Mouse (Mus musculus) midbrain, embryonic 10.5 days (tissue): ENCODE measurements around the gene Lypd6b. TPM values are rescaled to one million over a fixed set of nuclear protein-coding genes. Genes with fewer than 3 reads are reported as not detected.

Experiments
- DNase-seq: peaks from one replicate; pipeline ENCODE4 v3.0.0-alpha.2; 2017; ENCODE audit warnings: low spot score
- H3K27ac ChIP-seq: fragments of 300-500 bp; sonication (generic); replicated peaks from 2 replicates; pipeline ENCODE4 v1.5.1; 2016; ENCODE audit warnings: mild to moderate bottlenecking
- H3K27me3 ChIP-seq: fragments of 300-500 bp; sonication (generic); 2 replicates; pipeline ENCODE4 v1.6.1; 2016; ENCODE audit warnings: low read depth, mild to moderate bottlenecking; ENCODE audit not compliant: poor library complexity, severe bottlenecking
- H3K36me3 ChIP-seq: fragments of 300-500 bp; sonication (generic); 2 replicates; pipeline ENCODE4 v1.6.1; 2016; ENCODE audit warnings: mild to moderate bottlenecking, moderate library complexity
- H3K4me1 ChIP-seq: fragments of 300-500 bp; sonication (generic); 2 replicates; pipeline ENCODE4 v1.6.1; 2016
- H3K4me3 ChIP-seq: fragments of 300-500 bp; sonication (generic); 2 replicates; pipeline ENCODE4 v1.5.1; 2016; ENCODE audit warnings: mild to moderate bottlenecking, moderate library complexity
- H3K9me3 ChIP-seq: fragments of 300-500 bp; sonication (generic); replicated peaks from 2 replicates; pipeline ENCODE4 v1.6.1; 2016; ENCODE audit warnings: mild to moderate bottlenecking
- WGBS: fragments of 180-500 bp; shearing (Covaris S2); methylation state at CpG from one replicate; pipeline ENCODE4 v1.1.7; 2016; 5-methylcytosine and 5-hydroxymethylcytosine counted together
- polyA plus RNA-seq: library from polyadenylated mRNA; unstranded; fragments of >200 nt; fragmentation: Nextera tagmentation; extraction: Ambion mirVana; gene quantifications from 2 replicates; pipeline ENCODE4 v1.2.1, GENCODE M21; 2016

Gene Lypd6b
- polyA plus RNA-seq, 1 experiment from 2014 or later: 0.93 TPM

GRCm38 (mm10) chr2:49775187-49775586, 12.3 kb upstream of the Lypd6b start:
- 86% methylated on average over 4 of the region's 4 CpGs for WGBS
- H3K27me3 ChIP-seq: no peaks in the 10 kb centered on the region
- peaks cover 33% of the 10 kb centered on the region for H3K36me3 ChIP-seq
- H3K4me1 ChIP-seq: 0 out of 2 replicates have a peak, but pooled peaks cover 3% of the 10 kb centered on the region
- no peak overlapping the region for H3K4me3 ChIP-seq
- no peaks in the 10 kb centered on the region for H3K9me3 ChIP-seq
- no peak overlapping the region for H3K27ac ChIP-seq
- no peak for DNase-seq

GRCm38 (mm10) chr2:49775735-49776134, 11.8 kb upstream of the Lypd6b start:
- H3K9me3 ChIP-seq: no peaks in the 10 kb centered on the region
- DNase-seq: no peak
- peaks cover 28% of the 10 kb centered on the region for H3K36me3 ChIP-seq
- H3K4me1 ChIP-seq: 0 out of 2 replicates have a peak, but pooled peaks cover 3% of the 10 kb centered on the region
- H3K4me3 ChIP-seq: no peak overlapping the region
- H3K27ac ChIP-seq: no peak overlapping the region
- H3K27me3 ChIP-seq: no peaks in the 10 kb centered on the region

- H3K9me3 ChIP-seq: no peaks in the 10 kb centered on the region
- no peak overlapping the region for H3K27ac ChIP-seq
- H3K27me3 ChIP-seq: no peaks in the 10 kb centered on the region
- 91% methylated on average over 4 of the region's 4 CpGs for WGBS
- H3K4me3 ChIP-seq: no peak overlapping the region
- H3K36me3 ChIP-seq: peaks cover 23% of the 10 kb centered on the region
- DNase-seq: no peak
- 0 out of 2 replicates have a peak, but pooled peaks cover 3% of the 10 kb centered on the region for H3K4me1 ChIP-seq
Observed at GRCm38 (mm10) chr2:49776407-49776806, 11.1 kb upstream of the Lypd6b start.

GRCm38 (mm10) chr2:49788051-49788418, 547 bp downstream of the Lypd6b start:
- 1% methylated on average over 14 of the region's 14 CpGs for WGBS
- H3K36me3 ChIP-seq: no peaks in the 10 kb centered on the region
- H3K27ac ChIP-seq: peak overlapping the region; percentile 74
- H3K4me3 ChIP-seq: peak overlapping the region; percentile 79
- H3K9me3 ChIP-seq: no peaks in the 10 kb centered on the region
- H3K27me3 ChIP-seq: peaks cover 57% of the 10 kb centered on the region
- H3K4me1 ChIP-seq: peaks cover 16% of the 10 kb centered on the region
- peak; percentile 42 for DNase-seq

- H3K9me3 ChIP-seq: no peaks in the 10 kb centered on the region
- H3K4me1 ChIP-seq: peaks cover 16% of the 10 kb centered on the region
- peaks cover 57% of the 10 kb centered on the region for H3K27me3 ChIP-seq
- no peak for DNase-seq
- H3K27ac ChIP-seq: no peak overlapping the region
- no peak overlapping the region for H3K4me3 ChIP-seq
- no peaks in the 10 kb centered on the region for H3K36me3 ChIP-seq
- 23% methylated on average over 3 of the region's 3 CpGs for WGBS
Observed at GRCm38 (mm10) chr2:49788643-49789042, 1.2 kb downstream of the Lypd6b start.

- Histone ChIP-seq H3K9me3 (no peaks in the 10 kb centered on the region), H3K36me3 (no peaks in the 10 kb centered on the region), H3K4me1 (peaks cover 16% of the 10 kb centered on the region), H3K4me3 (no peak overlapping the region), H3K27ac (no peak overlapping the region), H3K27me3 (peaks cover 57% of the 10 kb centered on the region)
- DNase-seq: no peak
- 77% methylated on average over 6 of the region's 6 CpGs for WGBS
Observed at GRCm38 (mm10) chr2:49789078-49789477, 1.6 kb downstream of the Lypd6b start.

- no peaks in the 10 kb centered on the region for H3K36me3 ChIP-seq
- H3K27me3 ChIP-seq: peaks cover 57% of the 10 kb centered on the region
- no peak overlapping the region for H3K27ac ChIP-seq
- DNase-seq: no peak
- H3K9me3 ChIP-seq: no peaks in the 10 kb centered on the region
- WGBS: 90% methylated on average over 5 of the region's 5 CpGs
- H3K4me3 ChIP-seq: no peak overlapping the region
- peaks cover 16% of the 10 kb centered on the region for H3K4me1 ChIP-seq
Observed at GRCm38 (mm10) chr2:49789504-49789903, 2.0 kb downstream of the Lypd6b start.

GRCm38 (mm10) chr2:49797444-49798143, 10.1 kb downstream of the Lypd6b start:
- H3K4me1 ChIP-seq: no peaks in the 10 kb centered on the region
- no peak for DNase-seq
- no peak overlapping the region for H3K4me3 ChIP-seq
- H3K36me3 ChIP-seq: no peaks in the 10 kb centered on the region
- WGBS: 71% methylated on average over 14 of the region's 14 CpGs
- H3K27ac ChIP-seq: no peak overlapping the region
- no peaks in the 10 kb centered on the region for H3K9me3 ChIP-seq
- no peaks in the 10 kb centered on the region for H3K27me3 ChIP-seq

GRCm38 (mm10) chr2:49804448-49804847, 17.0 kb downstream of the Lypd6b start:
- H3K4me3 ChIP-seq: no peak overlapping the region
- 76% methylated on average over 8 of the region's 8 CpGs for WGBS
- H3K9me3 ChIP-seq: no peaks in the 10 kb centered on the region
- H3K4me1 ChIP-seq: no peaks in the 10 kb centered on the region
- H3K36me3 ChIP-seq: no peaks in the 10 kb centered on the region
- no peak for DNase-seq
- H3K27ac ChIP-seq: no peak overlapping the region
- no peaks in the 10 kb centered on the region for H3K27me3 ChIP-seq

- no peak for DNase-seq
- Histone ChIP-seq H3K9me3 (no peaks in the 10 kb centered on the region), H3K27me3 (no peaks in the 10 kb centered on the region), H3K4me3 (no peak overlapping the region), H3K4me1 (no peaks in the 10 kb centered on the region), H3K36me3 (no peaks in the 10 kb centered on the region), H3K27ac (no peak overlapping the region)
- 83% methylated on average over 11 of the region's 11 CpGs for WGBS
Observed at GRCm38 (mm10) chr2:49805736-49806371, 18.4 kb downstream of the Lypd6b start.

- H3K9me3 ChIP-seq: no peaks in the 10 kb centered on the region
- DNase-seq: no peak
- WGBS: 84% methylated on average over 6 of the region's 6 CpGs
- H3K27me3 ChIP-seq: no peaks in the 10 kb centered on the region; the same call in 1 of the 2 replicates
- H3K27ac ChIP-seq: no peak overlapping the region
- no peaks in the 10 kb centered on the region for H3K36me3 ChIP-seq
- no peak overlapping the region for H3K4me3 ChIP-seq
- H3K4me1 ChIP-seq: peaks cover 4% of the 10 kb centered on the region; the same call in 1 of the 2 replicates
Observed at GRCm38 (mm10) chr2:49809496-49809895, 22.0 kb downstream of the Lypd6b start.

GRCm38 (mm10) chr2:49811420-49811819, 23.9 kb downstream of the Lypd6b start:
- H3K9me3 ChIP-seq: no peaks in the 10 kb centered on the region
- WGBS: 23% methylated on average over 11 of the region's 11 CpGs
- no peak for DNase-seq

GRCm38 (mm10) chr2:49811871-49812363, 24.4 kb downstream of the Lypd6b start:
- 43% methylated on average over 4 of the region's 4 CpGs for WGBS

More at GRCm38 (mm10) chr2:49811420-49811819, 23.9 kb downstream of the Lypd6b start:
- H3K36me3 ChIP-seq: no peaks in the 10 kb centered on the region
- no peak overlapping the region for H3K4me3 ChIP-seq
- no peaks in the 10 kb centered on the region; the same call in 1 of the 2 replicates for H3K27me3 ChIP-seq
- H3K27ac ChIP-seq: no peak overlapping the region
- H3K4me1 ChIP-seq: peaks cover 4% of the 10 kb centered on the region; the same call in 1 of the 2 replicates

More at GRCm38 (mm10) chr2:49811871-49812363, 24.4 kb downstream of the Lypd6b start:
- H3K4me3 ChIP-seq: no peak overlapping the region
- H3K36me3 ChIP-seq: no peaks in the 10 kb centered on the region
- H3K9me3 ChIP-seq: no peaks in the 10 kb centered on the region
- H3K27ac ChIP-seq: no peak overlapping the region
- DNase-seq: no peak
- no peaks in the 10 kb centered on the region; the same call in 1 of the 2 replicates for H3K27me3 ChIP-seq
- peaks cover 4% of the 10 kb centered on the region; the same call in 1 of the 2 replicates for H3K4me1 ChIP-seq
